Mouse (Mus musculus) layer of hippocampus, adult 8-10 months (tissue): ENCODE data around the gene Tmem116. TPM values are rescaled to one million over a fixed set of nuclear protein-coding genes. Genes with fewer than 3 reads are reported as not detected.

Source experiments
- DNase-seq, 2 experiments: peaks; one replicate each; pipeline ENCODE4 v3.0.0; 2022; ENCODE audit warnings: low spot score in 2 of 2
- total RNA-seq, 4 experiments: library from RNA; stranded (reverse); gene quantifications; 2 replicates each; pipeline ENCODE4 v1.2.4; 2022

Tmem116 gene
- total RNA-seq, 4 experiments from 2014 or later, result 7.2 to 9.5 (median 8.5) TPM

DNA sequence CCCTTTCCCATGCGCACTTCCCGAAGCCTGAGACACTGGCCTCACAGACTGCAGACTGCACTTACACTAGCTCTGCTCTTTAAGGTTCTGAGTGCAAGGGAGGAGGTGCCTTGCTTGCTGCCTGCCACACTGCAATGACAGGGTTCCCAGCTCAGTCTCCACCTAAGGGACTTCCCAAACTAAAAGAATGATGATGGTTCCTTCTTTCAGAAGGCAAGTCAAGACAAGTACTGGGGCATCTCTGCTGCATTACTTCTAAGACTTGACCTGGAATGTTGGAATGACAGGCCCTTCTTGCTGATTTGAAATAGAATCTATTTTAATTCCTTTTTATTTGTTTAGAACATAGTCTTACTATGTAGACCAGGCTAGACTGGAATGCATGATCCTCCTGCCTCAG is 85.9 kb downstream of the Tmem116 start:
- DNase-seq, result no peak

DNA sequence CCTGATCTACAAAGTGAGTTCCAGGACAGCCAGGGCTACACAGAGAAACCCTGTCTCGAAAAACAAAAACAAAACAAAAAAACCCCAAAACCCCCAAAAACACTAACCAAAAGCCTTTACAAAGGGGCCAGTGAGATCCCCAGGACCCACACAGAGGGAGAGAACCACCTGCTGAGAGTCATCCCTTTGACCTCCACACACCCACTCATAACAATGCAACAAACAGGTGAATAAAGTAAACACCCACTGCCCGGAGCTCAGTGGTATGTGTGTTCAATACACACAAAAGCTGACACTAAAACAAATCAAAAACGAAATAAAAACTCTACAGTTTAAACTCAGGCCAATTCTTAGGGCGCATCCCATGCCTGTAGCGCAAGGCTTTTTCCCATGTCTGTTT is 88.4 kb downstream of the Tmem116 start:
- no peak for DNase-seq

DNA sequence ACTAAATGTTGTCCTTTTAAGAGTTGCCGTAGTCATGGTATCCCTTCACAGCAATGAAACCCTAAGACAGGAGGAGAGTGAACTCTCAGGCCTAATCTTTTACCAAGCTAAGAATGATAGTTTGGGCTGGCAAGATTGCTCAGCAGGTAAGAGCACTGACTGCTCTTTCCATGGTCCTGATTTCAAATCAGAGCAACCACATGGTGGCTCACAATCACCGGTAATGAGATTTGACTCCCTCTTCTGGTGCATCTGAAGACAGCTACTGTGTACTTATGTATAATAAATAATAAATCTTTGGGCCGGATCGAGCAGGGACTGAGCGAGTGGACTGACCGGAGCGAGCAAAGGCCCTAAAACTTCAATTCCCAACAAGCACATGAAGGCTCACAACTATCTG is 89.5 kb downstream of the Tmem116 start:
- DNase-seq, result no peak

DNA sequence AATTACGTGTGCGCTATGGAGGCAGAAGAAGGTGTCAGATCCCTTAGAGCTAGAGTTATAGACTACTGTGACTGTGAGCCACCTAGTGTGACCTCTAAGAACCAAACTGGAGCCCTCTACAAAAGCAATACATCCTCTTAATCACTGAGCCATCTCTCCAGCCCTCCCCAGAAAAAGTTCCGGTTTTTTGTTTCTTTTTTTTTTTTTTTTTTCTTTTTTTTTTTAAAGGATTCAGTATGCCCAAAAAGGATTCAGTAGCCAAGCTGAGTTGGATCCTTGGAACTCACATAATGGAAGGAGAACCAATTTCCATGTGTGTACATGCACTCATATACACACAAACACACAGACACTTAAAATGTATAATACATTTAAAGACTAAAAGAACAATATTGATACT is 91.7 kb downstream of the Tmem116 start:
- DNase-seq, result no peak

DNA sequence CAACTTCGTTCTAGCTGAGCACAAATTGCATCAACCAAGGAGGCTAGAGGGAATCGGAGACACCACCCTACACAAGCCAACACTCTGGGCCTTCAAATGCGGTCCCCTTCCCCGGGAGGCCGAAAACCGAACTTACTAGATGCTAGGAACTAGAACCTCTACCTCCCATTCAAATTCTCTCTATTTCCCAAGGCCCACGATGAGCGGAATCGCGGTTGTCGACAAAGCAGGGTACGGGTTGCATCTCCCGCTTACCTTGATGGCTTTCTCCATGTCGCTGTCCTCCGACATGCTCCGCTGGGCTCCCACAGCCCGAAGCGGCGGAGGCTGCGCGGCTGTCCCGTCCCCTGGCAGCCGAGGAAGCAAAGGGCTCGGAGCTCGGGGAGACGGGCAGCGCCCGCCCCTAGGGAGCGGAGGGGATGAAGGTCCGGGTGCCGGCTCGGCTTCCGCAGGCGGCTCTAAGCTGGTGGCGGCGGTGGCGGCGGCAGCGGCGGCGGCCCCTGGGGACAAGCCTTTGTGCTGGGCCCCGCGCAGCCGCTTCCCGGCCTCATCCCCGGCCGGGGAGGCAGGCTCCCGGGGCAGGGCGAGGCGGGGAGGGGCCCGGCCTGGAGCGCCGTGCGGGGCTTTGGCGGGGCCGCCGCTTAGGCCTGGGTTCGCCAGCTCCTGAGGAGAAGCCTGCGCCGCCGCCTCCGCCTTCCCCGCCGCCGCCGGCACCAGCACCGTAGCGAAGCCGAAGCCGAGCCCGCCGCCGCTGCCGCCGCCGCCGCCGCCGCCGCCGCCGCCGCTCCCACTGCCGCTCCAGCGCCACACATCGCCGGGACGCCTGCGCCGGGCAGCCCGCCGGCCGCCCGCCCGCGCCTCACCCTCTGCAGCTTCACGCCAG is 93.5 kb downstream of the Tmem116 start, which contains the start of the genes Adam1a and Gm42878:
TSS of gene Adam1a (minus strand) at position 573 of the 883 bp plus-strand sequence.
TSS of gene Gm42878 (minus strand) at position 573 of the 883 bp plus-strand sequence.
- DNase-seq, result no peak

DNA sequence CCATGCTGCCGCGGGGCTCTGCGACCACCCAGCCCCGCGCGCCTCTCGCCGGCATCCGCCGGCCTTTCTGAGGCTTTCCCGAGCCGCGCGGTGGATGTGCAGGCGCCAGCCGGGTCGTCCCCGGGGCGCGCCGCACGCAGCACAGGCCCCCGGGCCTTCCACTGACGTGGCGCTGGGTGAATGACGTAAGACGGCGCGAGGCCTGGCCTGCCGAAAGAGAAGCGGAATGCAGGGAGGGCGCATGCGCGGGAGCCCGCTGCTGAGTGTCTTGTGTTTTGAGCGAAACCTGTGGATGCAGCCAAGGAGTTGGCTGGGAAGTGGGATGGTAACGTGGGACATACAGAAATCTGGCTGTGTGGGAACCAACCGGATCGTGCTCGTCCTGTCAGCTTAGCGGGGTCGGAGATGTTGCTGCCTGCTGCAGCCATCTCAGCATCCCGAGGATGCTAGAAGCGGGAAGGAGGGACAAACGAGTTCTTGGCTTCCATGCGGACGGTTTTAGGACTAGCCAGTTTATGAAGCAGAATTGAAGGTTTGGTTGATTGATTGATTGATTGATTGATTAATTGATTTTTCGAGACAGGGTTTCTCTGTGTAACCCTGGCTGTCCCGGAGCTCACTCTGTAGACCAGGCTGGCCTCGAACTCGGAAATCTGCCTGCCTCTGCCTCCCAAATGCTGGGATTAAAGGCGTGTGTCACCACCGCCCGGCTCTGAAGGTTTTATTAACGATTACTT is 94.3 kb downstream of the Tmem116 start, which contains the start of gene Mapkapk5:
TSS of gene Mapkapk5 (minus strand) at position 113 of the 737 bp plus-strand sequence.
- DNase-seq, result peak; percentile 94 to 98

DNA sequence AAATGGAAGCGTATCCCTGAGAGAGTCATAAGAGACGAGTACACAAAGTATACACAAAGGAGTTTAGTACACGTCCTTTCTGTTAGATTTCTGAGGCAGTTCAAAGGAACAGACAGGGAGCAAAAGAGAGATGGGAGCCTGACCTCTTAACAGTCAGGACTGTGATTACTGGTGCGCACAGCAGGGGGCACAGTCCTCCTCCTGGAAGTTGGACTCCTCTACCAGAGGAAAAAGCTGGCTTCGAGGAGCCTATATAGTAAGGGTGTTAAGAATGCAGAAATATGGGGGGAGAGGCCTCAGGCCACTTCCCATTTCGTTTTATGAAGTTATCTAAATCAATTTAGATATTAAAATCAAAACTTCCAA is 94.8 kb downstream of the Tmem116 start:
- peak in 1 of 2 experiments; percentile 42 for DNase-seq

DNA sequence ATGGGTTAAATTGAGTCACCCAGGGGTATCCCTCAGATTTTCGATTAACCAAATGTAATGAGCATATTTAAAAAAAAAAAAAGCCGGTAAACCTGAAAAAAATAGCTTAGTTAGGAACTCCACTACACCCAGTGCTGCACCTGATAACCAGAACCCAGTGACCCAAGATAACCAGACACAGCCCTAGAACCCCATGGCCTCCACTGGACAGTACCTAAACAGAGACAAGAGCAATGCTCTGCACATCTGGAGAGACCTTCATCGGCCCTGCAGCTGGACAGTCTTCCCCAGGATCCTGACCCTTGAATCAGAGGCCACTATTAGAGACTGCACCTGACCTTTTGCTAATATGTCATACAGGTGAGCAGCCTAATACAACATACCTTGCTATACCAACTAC is 95.4 kb downstream of the Tmem116 start:
- DNase-seq, result no peak

DNA sequence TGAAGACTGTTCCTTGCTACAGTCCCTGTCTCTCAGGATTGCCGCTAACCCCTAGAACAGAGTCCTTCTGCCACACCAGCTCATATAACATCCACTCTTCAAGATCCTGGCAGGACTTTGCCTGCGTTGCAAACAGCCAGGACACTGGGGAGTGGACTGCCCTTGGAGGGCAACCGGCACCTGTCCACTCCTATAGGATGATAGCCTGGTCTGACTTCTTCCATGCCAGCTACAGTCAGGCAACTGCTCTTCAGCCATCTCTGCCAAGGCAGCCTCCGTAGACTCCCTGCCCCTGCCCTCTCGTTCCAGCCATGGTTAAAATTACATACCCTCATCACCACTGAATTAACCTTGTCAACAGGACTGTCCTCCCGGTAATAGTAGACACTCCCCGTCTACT is 97.5 kb downstream of the Tmem116 start:
- no peak for DNase-seq

DNA sequence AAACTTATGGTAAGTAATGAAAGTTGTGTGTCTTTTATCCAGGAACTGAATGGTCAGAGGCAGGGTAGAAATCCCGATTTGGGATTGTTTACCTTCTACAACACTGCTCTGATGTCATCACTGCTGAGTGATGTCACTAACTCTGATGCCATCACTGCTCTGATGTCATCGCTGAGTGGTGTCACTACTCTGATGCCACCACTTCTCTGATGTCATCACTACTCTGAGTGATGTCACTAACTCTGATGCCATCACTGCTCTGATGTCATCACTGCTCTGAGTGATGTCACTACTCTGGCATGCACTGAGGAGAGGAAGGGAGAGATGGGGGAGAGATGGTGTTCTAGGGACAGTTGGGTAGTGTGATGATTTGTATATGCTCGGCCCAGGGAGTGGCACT is 110.7 kb downstream of the Tmem116 start:
- DNase-seq, result no peak

DNA sequence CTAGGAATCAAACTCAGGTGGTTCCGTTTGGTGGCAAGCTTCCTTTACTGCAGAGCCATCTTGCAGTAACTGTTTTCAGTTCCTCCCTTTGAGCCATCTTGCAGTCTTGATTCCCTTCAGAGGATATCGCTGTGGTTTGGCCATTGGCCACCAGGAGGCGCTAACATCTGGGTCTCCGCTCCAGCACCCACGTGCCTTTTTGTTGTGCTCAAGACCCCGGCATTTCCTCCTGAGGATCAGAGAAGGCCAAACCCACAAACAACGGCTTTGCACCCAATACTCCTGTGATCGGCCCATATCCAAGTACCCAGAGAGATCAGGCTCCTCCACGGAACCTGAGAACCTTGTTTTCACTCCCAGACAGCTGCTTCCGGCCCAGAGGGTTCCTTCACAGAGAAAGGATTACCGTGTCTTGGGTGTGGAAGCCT is 112.8 kb downstream of the Tmem116 start:
- peak; percentile 73 to 86 for DNase-seq

DNA sequence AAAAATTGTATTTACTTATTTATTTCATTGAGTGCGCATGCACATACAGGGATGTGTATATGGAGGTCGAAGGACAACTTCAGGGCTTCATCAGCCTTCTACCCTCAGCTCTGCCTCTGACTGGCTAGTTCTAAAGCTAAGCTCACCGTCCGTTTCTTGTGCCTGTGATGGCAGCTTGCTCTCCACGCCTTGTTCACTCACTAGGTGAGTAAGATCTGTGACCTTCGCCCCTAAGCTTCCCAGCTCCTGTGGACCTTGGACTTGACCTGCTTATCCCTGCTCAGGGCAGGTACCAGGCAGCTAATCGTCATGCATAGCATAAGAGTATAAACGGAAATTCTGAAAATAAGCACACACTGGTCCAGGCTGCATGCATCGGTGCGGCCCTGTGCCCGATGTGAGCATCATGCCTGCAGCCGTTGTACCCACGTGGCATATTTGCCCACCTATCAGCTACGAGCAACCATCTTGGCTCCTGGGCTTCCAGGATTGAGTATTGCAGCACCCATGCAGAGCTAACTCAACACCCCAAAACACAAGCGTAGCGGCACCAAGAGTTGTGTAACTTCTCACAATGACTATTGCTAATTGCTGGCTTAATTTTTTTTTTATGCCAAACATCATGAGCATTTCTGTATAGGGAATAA is 114.5 kb downstream of the Tmem116 start:
- DNase-seq, result no peak

DNA sequence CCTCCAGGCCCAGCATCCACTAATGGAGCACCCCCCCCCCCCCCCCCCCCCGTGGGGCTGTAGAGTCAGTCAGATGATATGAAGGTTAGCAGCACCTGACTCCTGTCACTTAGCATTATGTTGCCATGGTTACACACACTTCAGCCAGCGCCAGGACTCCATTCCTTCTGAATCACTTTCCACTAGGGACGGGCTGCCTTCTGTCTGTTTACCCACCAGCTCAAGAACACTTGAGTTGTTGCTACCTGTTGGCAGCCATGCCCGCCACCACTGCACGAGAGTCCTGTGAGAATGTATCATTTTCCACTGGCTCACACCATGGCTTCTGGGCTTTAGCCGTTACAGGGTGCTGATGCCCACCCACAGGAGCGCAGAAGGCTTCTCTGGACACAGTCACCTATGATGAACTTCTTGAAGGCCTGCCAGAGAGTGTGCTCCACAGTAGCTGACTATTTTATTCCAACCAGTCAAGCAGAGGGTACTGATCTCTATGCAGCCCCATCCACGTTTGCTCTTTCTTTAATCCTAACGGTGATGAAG is 118.3 kb downstream of the Tmem116 start:
- DNase-seq, result no peak

DNA sequence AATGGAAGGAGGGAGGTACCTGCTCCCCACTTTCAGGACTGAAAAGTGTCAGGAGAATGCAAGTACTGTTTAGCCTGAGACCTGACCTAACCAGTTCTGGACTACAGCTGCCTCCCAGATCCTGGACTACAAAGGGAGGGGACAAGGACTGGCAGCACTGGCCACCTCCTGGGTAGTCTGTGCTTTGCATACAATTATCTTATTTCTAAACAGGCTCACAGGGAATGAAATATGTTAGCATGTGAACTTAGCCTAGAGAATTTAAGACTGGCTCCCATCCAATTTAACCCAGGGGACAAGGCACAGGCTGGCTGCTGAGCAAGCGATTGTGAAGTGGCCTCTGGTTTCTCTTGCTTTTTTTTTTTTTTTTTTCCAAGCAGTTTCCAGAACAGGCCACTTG is 119.1 kb downstream of the Tmem116 start:
- no peak for DNase-seq

Other genes with a start within 250 kb of the Tmem116 start
- gene Rpl6, start 247.4 kb upstream of the Tmem116 start, total RNA-seq, result 100 to 1,000 TPM; 517 to 564 (median 525) TPM
- gene Hectd4, start 231.7 kb upstream of the Tmem116 start, total RNA-seq, result 100 to 1,000 TPM; 147 to 191 (median 153) TPM
- 10 to 100 TPM; 71.6 to 88.3 (median 78.0) TPM for gene Trafd1, start 66.3 kb upstream of the Tmem116 start, total RNA-seq
- gene Naa25, start 54.0 kb upstream of the Tmem116 start, total RNA-seq, result 10 to 100 TPM; 36.6 to 45.8 (median 38.1) TPM
- gene Erp29, start 613 bp downstream of the Tmem116 start, total RNA-seq, result 100 to 1,000 TPM; 138 to 165 (median 145) TPM
- not detected for gene Adam1b, start 51.5 kb downstream of the Tmem116 start, total RNA-seq
- 10 to 100 TPM; 14.9 to 27.6 (median 19.2) TPM for gene Adam1a, start 93.6 kb downstream of the Tmem116 start, total RNA-seq
- 1 to 10 TPM in 1 of 4 experiments, not detected in 3; 1.5 TPM for gene Gm42878, start 93.6 kb downstream of the Tmem116 start, total RNA-seq
- 10 to 100 TPM; 68.7 to 83.4 (median 75.2) TPM for gene Mapkapk5, start 94.0 kb downstream of the Tmem116 start, total RNA-seq
- gene Aldh2, start 141.9 kb downstream of the Tmem116 start, total RNA-seq, result 100 to 1,000 TPM; 140 to 151 (median 146) TPM
- 1 to 10 TPM; 4.9 to 8.7 (median 7.0) TPM for gene Acad12, start 167.0 kb downstream of the Tmem116 start, total RNA-seq
- 1 to 10 TPM; 4.5 to 6.8 (median 5.2) TPM for gene Acad10, start 208.6 kb downstream of the Tmem116 start, total RNA-seq
- 10 to 100 TPM; 64.3 to 67.7 (median 67.4) TPM for gene Brap, start 208.7 kb downstream of the Tmem116 start, total RNA-seq